Mouse (Mus musculus) 3T3-L1 (cell line): ENCODE measurements around the gene Il23r.

Source experiments
- DNase-seq: peaks from one replicate; pipeline ENCODE4 v3.0.0-alpha.2; 2015; ENCODE audit warnings: low read depth, low spot score

Gene Il23r

DNA sequence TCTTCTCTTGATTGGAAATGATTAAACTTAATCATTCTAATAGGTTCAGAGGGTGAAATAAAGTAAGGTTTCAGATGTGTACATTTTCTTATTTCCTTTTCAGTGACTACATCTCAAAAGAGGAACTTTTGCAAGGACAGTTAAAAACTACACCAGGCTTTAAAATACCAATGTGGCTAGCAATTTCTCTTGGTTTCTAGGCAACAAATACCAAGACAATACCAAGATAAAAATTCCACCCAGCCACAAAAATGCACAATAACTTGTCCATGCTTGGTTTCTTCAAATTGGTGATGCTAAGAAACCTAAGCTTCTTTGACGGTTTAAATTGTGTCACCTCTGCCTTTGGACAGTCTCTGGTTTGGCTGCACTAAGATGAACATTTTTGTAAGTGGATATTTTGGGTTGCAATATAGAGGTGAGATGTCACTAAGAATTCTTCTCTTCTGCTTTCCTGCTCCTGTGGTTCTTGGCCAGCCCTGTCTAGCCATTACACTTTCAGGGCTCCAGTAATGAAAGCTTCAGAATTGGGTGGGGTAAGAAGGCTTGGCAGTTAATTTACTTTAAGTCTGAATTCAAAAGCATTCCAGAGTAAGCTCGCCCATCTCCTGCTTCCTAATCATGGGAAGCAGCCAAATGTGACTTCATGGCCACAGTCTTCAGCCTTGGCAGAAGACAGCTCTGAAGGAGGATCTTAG lies 56.8 kb downstream of the Il23r start:
- peak; percentile 67 for DNase-seq

DNA sequence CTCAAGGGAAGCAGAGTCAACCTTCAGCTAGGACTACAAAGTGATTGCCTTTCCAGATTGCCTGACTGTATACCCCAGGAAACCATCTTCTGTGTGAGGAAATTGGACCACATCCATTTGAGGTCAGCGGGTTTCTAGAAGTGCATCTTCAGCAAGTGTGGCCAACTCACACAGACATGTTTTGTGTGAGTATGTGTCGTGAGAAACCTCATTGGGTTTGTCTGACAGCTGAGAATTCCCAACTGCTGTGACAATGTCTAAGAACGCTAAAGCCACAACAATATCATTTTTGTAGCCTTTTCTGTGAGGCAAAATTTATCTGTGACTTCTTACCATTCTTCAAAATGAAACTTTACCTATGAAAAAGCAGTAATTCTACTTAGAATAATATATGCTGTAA lies 59.8 kb downstream of the Il23r start:
- no peak for DNase-seq

GRCm38 (mm10) chr6:67421761-67422160 lies 69.9 kb downstream of the Il23r start:
- no peak for DNase-seq

- DNase-seq = no peak
Measured at GRCm38 (mm10) chr6:67416557-67416956, 75.1 kb downstream of the Il23r start.

GRCm38 (mm10) chr6:67415276-67415675 lies 76.4 kb downstream of the Il23r start:
- no peak for DNase-seq

DNA sequence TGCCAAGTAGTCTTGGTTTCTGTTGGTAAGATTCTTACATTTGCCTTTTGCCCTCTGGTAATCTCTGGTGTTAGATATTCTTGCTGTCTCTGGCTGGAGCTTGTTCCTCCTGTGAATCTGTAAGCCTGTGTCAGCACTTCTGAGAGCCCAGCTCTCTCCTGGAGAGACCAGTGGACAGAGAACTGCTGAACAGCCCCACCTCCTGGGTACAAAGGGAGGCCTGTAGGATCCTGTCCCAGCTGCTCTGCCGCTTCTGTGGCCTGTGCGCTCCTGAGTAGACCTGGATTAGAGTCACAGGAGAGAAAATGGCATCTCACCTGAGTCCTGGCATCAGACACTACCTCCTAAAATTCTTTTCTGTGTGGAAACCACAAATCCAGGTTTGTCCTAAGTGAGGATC lies 78.3 kb downstream of the Il23r start:
- no peak for DNase-seq

DNA sequence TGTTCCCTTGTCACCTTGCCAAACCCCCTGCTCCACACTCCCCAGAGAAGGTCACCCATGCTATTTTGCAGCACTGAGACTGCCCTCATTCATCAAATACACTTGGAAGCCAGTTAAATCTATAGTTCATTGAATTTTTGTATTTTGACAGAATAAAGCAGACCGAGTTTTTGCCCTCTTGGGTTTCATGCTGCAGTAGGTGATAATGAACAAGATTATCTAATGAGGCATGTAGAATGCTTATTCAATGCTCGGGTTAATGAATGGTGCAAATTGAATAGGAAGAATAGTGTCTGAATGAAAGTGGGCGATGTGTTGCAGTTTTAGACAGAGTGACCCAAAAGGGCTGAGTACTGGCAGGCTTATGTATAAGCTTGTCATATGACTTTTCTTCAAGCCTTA lies 86.4 kb downstream of the Il23r start:
- no peak for DNase-seq

- DNase-seq = no peak
Measured at GRCm38 (mm10) chr6:67399551-67399950, 92.1 kb downstream of the Il23r start.

GRCm38 (mm10) chr6:67375982-67376391 lies 115.7 kb downstream of the Il23r start, which contains the start of gene Il12rb2:
Gene Il12rb2, minus strand, starts transcription at chr6:67376188.
- DNase-seq = no peak
